Mouse (Mus musculus): Measurements from ENCODE around the gene Ren1.

DNA sequence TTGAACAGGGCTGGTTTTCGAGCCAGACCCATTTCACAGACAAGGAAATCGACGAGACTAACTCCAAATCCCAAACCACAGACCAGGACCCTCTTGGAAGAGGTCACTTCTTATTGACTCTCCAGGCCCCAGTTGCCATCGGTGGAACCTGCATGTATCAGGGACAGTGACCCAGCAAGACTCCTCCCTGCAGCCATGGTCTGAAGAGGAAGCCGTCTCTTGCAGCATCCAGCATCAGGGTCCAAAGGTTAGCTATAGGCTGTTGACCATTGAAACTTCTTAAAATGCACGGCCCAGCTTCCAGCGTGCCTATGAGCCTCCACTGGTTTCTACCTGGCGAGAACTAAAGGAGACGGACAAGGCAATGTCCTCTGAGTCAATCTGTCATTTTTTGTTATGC lies 59.5 kb downstream of the Ren1 start:
- TF ChIP-seq CTCF (IDR thresholded peaks at IDR 0.05; ENCODE audit: low read depth, low read length), result no peak
- no peak for TF ChIP-seq POLR2A (IDR thresholded peaks at IDR 0.05; ENCODE audit: borderline replicate concordance, low read depth, low read length)
